ENCODE assay signal across 8 mouse cellular contexts in the genomic region with DNA sequence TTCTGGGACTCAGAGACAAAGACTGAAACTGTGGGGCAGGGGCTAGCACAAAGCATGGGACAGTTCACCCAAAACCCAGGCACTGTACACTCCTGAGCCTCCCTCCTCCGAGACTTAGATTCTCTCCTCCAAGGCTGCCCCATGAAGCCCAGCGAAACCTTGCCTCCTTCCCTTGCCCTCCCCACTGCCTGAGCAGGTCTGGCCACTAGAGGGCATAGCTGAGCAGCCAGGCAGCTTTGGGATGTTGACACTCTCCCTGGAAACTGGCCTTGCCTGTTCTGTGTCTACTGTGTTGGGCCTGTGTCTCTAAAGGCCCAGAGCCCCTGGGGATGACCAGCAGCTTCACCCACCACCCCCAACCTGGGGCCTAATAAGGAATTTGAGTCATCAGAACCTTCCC. TPM values are rescaled to one million over a fixed set of nuclear protein-coding genes. Genes with fewer than 3 reads are reported as not detected.
A peak's percentile ranks its signal among the peaks of the same experiment; 100 is the strongest.
DNase-seq lines count a peak whose midpoint lies in the region; ATAC-seq lines count a peak whose summit lies in the region.

A gene (plus strand): TSS at position 290 of the 400 bp plus-strand sequence.

- 52% methylated on average over 2 of the region's 2 CpGs for WGBS in hindbrain, embryonic 15.5 days
- WGBS in limb, embryonic 11.5 days: 65% methylated on average over 2 of the region's 2 CpGs

- no peak within 1 kb of the TSS for H3K9ac ChIP-seq in hindbrain, embryonic 15.5 days
- no peak within 1 kb of the TSS for H3K9ac ChIP-seq in limb, embryonic 11.5 days (ENCODE audit: low read length)

- H3K36me3 ChIP-seq in hindbrain, embryonic 15.5 days: no peaks in the 10 kb centered on the region
- no peaks in the 10 kb centered on the region for H3K36me3 ChIP-seq in limb, embryonic 11.5 days (ENCODE audit: control insufficient read depth, insufficient read depth, low read length)

- no peak within 1 kb of the TSS for H3K27ac ChIP-seq in hindbrain, embryonic 15.5 days (replicated peaks)
- no peak within 1 kb of the TSS; the same call in 1 of the 2 replicates for H3K27ac ChIP-seq in limb, embryonic 11.5 days (replicated peaks; ENCODE audit: low read depth, low read length)

- ATAC-seq in hindbrain, embryonic 15.5 days (ENCODE audit: low FRiP score, low read depth): peak; percentile 46
- 0 out of 2 replicates have a peak, but pooled peaks have one; percentile 20 for ATAC-seq in limb, embryonic 11.5 days (ENCODE audit: insufficient number of reproducible peaks, low FRiP score, low TSS enrichment, low read depth)
- ATAC-seq in monocyte, adult 5-6 weeks (replicated peaks; ENCODE audit: insufficient number of reproducible peaks, low FRiP score, low TSS enrichment, poor library complexity, severe bottlenecking): peak; percentile 68; the same call in 1 of the 2 replicates

- intact Hi-C loops in heart, postnatal 25 days (cut with DNase I): no loop called here

- H3K4me2 ChIP-seq in hindbrain, embryonic 15.5 days: no peak within 1 kb of the TSS
- no peak within 1 kb of the TSS for H3K4me2 ChIP-seq in limb, embryonic 11.5 days (ENCODE audit: low read depth, severe bottlenecking)

- peak; percentile 49 to 81 for DNase-seq in heart, adult 18-20 months
- DNase-seq in heart, postnatal 25 days (ENCODE audit: low spot score): no peak
- DNase-seq in adipocyte (ENCODE audit: low spot score): peak; percentile 82
- DNase-seq in embryo, embryonic 11 days: peak; percentile 46
- DNase-seq in limb, embryonic 11.5 days (ENCODE audit: low spot score): peak; percentile 68
- DNase-seq in thymus, postnatal 0 days (ENCODE audit: low spot score): peak; percentile 26

- no peaks in the 10 kb centered on the region for H3K9me3 ChIP-seq in hindbrain, embryonic 15.5 days
- H3K9me3 ChIP-seq in limb, embryonic 11.5 days (ENCODE audit: control insufficient read depth, low read length): no peaks in the 10 kb centered on the region

- H3K4me3 ChIP-seq in hindbrain, embryonic 15.5 days: no peak within 1 kb of the TSS
- no peak within 1 kb of the TSS for H3K4me3 ChIP-seq in limb, embryonic 11.5 days (ENCODE audit: low read depth, low read length)

- H3K27me3 ChIP-seq in hindbrain, embryonic 15.5 days: 0 out of 2 replicates have a peak, but pooled peaks cover 9% of the 10 kb centered on the region
- no peaks in the 10 kb centered on the region for H3K27me3 ChIP-seq in limb, embryonic 11.5 days (ENCODE audit: control insufficient read depth, insufficient read depth, low read length)

- H3K4me1 ChIP-seq in hindbrain, embryonic 15.5 days (replicated peaks): peaks cover 18% of the 10 kb centered on the region
- H3K4me1 ChIP-seq in limb, embryonic 11.5 days (ENCODE audit: control insufficient read depth, insufficient read depth, low read length): 0 out of 2 replicates have a peak, but pooled peaks cover 3% of the 10 kb centered on the region

RNA-seq across cellular contexts. Expression of the gene that starts here (rescaled TPM):
- under 1 TPM; 0.15 to 0.18 TPM for total RNA-seq in heart, adult 18-20 months (2021)
- under 1 TPM in 1 of 2 experiments, not detected in 1; 0.17 TPM for total RNA-seq in heart, postnatal 25 days (2021)
- 1.2 and 2.0 TPM in 2 replicates for polyA plus RNA-seq in hindbrain, embryonic 15.5 days (2015; fragmentation: Nextera tagmentation; extraction: Ambion mirVana)
- polyA plus RNA-seq in limb, embryonic 11.5 days (2014; fragmentation: Nextera tagmentation; extraction: Ambion mirVana): 0.10 and 0.32 TPM in 2 replicates
- not detected in 3 replicates for total RNA-seq in monocyte, adult 5-6 weeks (2017)
- polyA plus RNA-seq in thymus, postnatal 0 days (2015; fragmentation: Nextera tagmentation; extraction: Ambion mirVana): 0.03 and 0.04 TPM in 2 replicates

Comparison
In these comparisons a context has a peak if more than half of its experiments do, and no peak if none do; other contexts are left out.
1. Peak in DNase-seq in heart, adult 18-20 months; RNA of the gene not detected or under 1 TPM.
2. Peak in DNase-seq and ATAC-seq in limb, embryonic 11.5 days; RNA of the gene not detected or under 1 TPM.
3. Peak in ATAC-seq in monocyte, adult 5-6 weeks; RNA of the gene not detected or under 1 TPM.
4. Peak in DNase-seq in thymus, postnatal 0 days; RNA of the gene not detected or under 1 TPM.